Mouse (Mus musculus) MEL (cell line): ENCODE measurements around the gene Atrnl1.

ENCODE experiments used
- CTCF ChIP-seq, 3 experiments: IDR thresholded peaks in 2 of 3; conservative IDR thresholded peaks in 1 of 3; 2 replicates each; pipeline ENCODE4 v1.5.1; 2011 to 2012; ENCODE audit warnings: low read length in 3 of 3, low read depth in 2 of 3, mild to moderate bottlenecking in 2 of 3, improper control_type of control experiment in 1 of 3, inconsistent platforms in 1 of 3, mixed read lengths in 1 of 3, moderate library complexity in 1 of 3; ENCODE audit not compliant: control insufficient read depth in 1 of 3, insufficient read depth in 1 of 3, poor library complexity in 1 of 3, severe bottlenecking in 1 of 3
- EP300 ChIP-seq, 2 experiments: IDR thresholded peaks; 2 replicates each; pipeline ENCODE4 v1.6.1; 2011; ENCODE audit warnings: improper control_type of control experiment in 2 of 2, low read length in 2 of 2, low read depth in 1 of 2, mild to moderate bottlenecking in 1 of 2
- ETS1 ChIP-seq: IDR thresholded peaks from 2 replicates; pipeline ENCODE4 v1.6.1; 2012; ENCODE audit warnings: low read depth, mild to moderate bottlenecking, inconsistent platforms, low read length, improper control_type of control experiment, moderate library complexity
- HCFC1 ChIP-seq: IDR thresholded peaks from 2 replicates; pipeline ENCODE4 v1.6.1; 2012; ENCODE audit warnings: low read depth, mild to moderate bottlenecking, inconsistent platforms, low read length, improper control_type of control experiment, moderate library complexity
- POLR2A ChIP-seq, 2 experiments: IDR thresholded peaks; 2 replicates each; pipeline ENCODE4 v1.6.1; 2011 to 2012; ENCODE audit warnings: low read length in 2 of 2, mild to moderate bottlenecking in 2 of 2, control low read depth in 1 of 2, improper control_type of control experiment in 1 of 2, low read depth in 1 of 2, moderate library complexity in 1 of 2; ENCODE audit not compliant: control insufficient read depth in 1 of 2, insufficient read depth in 1 of 2, poor library complexity in 1 of 2
- RCOR1 ChIP-seq: IDR thresholded peaks from 2 replicates; pipeline ENCODE4 v1.6.1; 2012; ENCODE audit warnings: low read depth, mild to moderate bottlenecking, inconsistent platforms, low read length, improper control_type of control experiment

DNA sequence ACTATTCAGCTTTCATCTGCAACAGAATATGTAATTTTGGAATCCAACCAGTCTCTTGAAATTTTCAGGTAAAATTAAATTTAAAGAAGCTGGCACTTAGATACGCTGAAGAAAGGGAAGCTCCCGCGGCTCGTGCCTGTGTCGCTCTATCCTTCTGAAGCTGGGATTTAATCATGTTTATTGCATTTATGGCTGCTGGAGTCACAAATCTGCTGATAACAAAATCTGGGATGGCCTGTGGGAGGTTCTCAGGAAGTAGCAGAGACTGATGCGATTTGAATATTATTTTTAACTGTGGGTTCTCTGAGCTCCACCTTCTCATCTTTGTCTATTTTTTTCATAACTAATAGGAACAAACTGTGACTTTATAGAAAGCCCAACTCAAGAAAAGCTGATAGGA is 33.6 kb upstream of the Atrnl1 start:
- TF ChIP-seq HCFC1 (no peak), CTCF (IDR thresholded peaks at IDR 0.05 in 2 of 3, conservative IDR thresholded peaks at IDR 0.05 in 1 of 3; ENCODE audit: control insufficient read depth in 1 of 3, insufficient read depth in 1 of 3, low read depth in 2 of 3, low read length in 3 of 3, poor library complexity in 1 of 3, severe bottlenecking in 1 of 3) (no peak), POLR2A (IDR thresholded peaks at IDR 0.05; ENCODE audit: control insufficient read depth in 1 of 2, insufficient read depth in 1 of 2, low read depth in 1 of 2, low read length in 2 of 2, poor library complexity in 1 of 2) (no peak), EP300 (IDR thresholded peaks at IDR 0.05; ENCODE audit: low read depth in 1 of 2, low read length in 2 of 2) (no peak), ETS1 (no peak), RCOR1 (no peak)
